ENCODE assay signal across 9 mouse cellular contexts in the genomic region with DNA sequence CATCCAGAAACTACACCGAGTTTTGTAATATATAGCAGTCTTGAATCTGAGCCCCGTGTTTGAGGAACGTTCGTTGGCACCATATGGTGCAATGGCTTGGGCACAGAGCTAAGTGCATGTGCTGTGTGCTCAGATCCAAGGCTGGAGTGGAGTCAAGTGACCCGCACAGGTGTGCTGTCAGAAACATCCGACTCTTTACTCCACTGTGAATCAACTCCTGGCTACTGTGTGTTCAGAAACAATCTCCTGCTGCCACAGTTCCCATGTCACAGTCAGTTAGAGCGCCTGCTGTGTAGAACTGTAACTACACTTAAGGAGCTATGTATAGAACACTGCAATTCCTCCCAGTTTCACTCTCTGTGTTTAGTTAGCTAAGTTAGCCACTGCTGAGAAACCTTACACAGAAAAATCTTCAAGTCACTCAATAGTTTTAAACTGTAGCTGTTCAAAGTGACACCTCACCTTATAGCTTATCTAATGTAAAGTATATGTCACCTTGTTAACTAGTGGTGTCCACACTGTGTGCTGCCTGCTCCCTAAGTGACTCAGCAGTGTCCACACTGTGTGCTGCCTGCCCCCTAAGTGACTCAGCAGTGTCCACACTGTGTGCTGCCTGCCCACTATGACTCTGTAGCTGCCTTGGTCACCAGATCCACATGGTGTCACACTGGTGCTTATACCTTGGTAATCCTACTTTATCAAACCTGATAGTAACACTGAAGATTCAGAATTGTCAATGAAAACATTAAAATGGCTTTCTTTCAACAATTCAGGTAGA. TPM values are rescaled to one million over a fixed set of nuclear protein-coding genes. Genes with fewer than 3 reads are reported as not detected.
A peak's percentile ranks its signal among the peaks of the same experiment; 100 is the strongest.
DNase-seq lines count a peak whose midpoint lies in the region; ATAC-seq and TF ChIP-seq lines count a peak whose summit lies in the region.
"Had no signal": no experiment of that assay in that cellular context is flagged by ENCODE, and none has a peak within 500 bp of the region (broad histone marks: within the 10 kb centered on the region; RNA-seq: fewer than 3 reads in every experiment).

No protein-coding gene starts in this region.

- peak; percentile 39; the same call in 1 of the 2 replicates for ATAC-seq in heart, embryonic 15.5 days (replicated peaks; ENCODE audit: insufficient number of reproducible peaks, insufficient read depth, low FRiP score, low read depth)
- peak; percentile 62; the same call in 1 of the 2 replicates for ATAC-seq in liver, embryonic 16.5 days (ENCODE audit: low read depth)

- H3K9me3 ChIP-seq in heart, embryonic 15.5 days (replicated peaks): no peaks in the 10 kb centered on the region
- H3K9me3 ChIP-seq in liver, embryonic 16.5 days (replicated peaks; ENCODE audit: control insufficient read depth, low read length): no peaks in the 10 kb centered on the region
- H3K9me3 ChIP-seq in limb, embryonic 10.5 days (replicated peaks): no peaks in the 10 kb centered on the region
- H3K9me3 ChIP-seq: limb, embryonic 15.5 days had no signal

- no peak overlapping the region for H3K4me3 ChIP-seq in heart, embryonic 15.5 days
- H3K4me3 ChIP-seq in cerebellum, adult 2 months (replicated peaks; ENCODE audit: insufficient read depth, low read depth, low read length): no peak overlapping the region
- no peak overlapping the region for H3K4me3 ChIP-seq in liver, embryonic 16.5 days (ENCODE audit: low read depth, low read length)
- H3K4me3 ChIP-seq in limb, embryonic 10.5 days: no peak overlapping the region
- H3K4me3 ChIP-seq: limb, embryonic 15.5 days had no signal

- H3K27me3 ChIP-seq in heart, embryonic 15.5 days: no peaks in the 10 kb centered on the region
- H3K27me3 ChIP-seq in cerebellum, adult 2 months (ENCODE audit: control insufficient read depth, insufficient read depth, low read length): no peaks in the 10 kb centered on the region
- H3K27me3 ChIP-seq in liver, embryonic 16.5 days (ENCODE audit: control insufficient read depth, insufficient read depth, low read depth, low read length): no peaks in the 10 kb centered on the region
- H3K27me3 ChIP-seq in limb, embryonic 10.5 days (ENCODE audit: low read depth, poor library complexity, severe bottlenecking): no peaks in the 10 kb centered on the region
- H3K27me3 ChIP-seq: limb, embryonic 15.5 days had no signal

- no peak overlapping the region for H3K9ac ChIP-seq in heart, embryonic 15.5 days
- no peak overlapping the region for H3K9ac ChIP-seq in liver, embryonic 16.5 days (ENCODE audit: low read depth, low read length)
- H3K9ac ChIP-seq: limb, embryonic 15.5 days had no signal

- no peak for DNase-seq in heart, adult 18-20 months
- peak; percentile 26 for DNase-seq in 416B (ENCODE audit: low read depth)
- DNase-seq in cerebellum, adult 2 months: peak; percentile 26 to 58
- DNase-seq in limb, embryonic 10.5 days (ENCODE audit: low spot score): no peak
- no peak for DNase-seq in natural killer cell, adult 2 months (ENCODE audit: low spot score in 2 of 2)
- DNase-seq in gastrocnemius, postnatal 14 days: no peak

- H3K27ac ChIP-seq in heart, embryonic 15.5 days: peak overlapping the region; percentile 37
- no peak overlapping the region for H3K27ac ChIP-seq in cerebellum, adult 2 months (ENCODE audit: insufficient read depth, low read length)
- no peak overlapping the region for H3K27ac ChIP-seq in liver, embryonic 16.5 days (ENCODE audit: low read length)
- no peak overlapping the region for H3K27ac ChIP-seq in limb, embryonic 10.5 days

- TF ChIP-seq POLR2A in cerebellum, adult 2 months (IDR thresholded peaks at IDR 0.05; ENCODE audit: borderline replicate concordance, insufficient read depth, low read length): no peak

- no peaks in the 10 kb centered on the region for H3K36me3 ChIP-seq in heart, embryonic 15.5 days
- no peaks in the 10 kb centered on the region for H3K36me3 ChIP-seq in liver, embryonic 16.5 days (ENCODE audit: control insufficient read depth, insufficient read depth)
- H3K36me3 ChIP-seq in limb, embryonic 10.5 days: no peaks in the 10 kb centered on the region
- H3K36me3 ChIP-seq: limb, embryonic 15.5 days had no signal

- no peak for TF ChIP-seq CTCF in cerebellum, adult 2 months (IDR thresholded peaks at IDR 0.05; ENCODE audit: borderline replicate concordance, insufficient read depth, low read depth, low read length)

- intact Hi-C loops in gastrocnemius, postnatal 14 days (cut with DNase I; ENCODE audit: low total_unique reads): no loop called here

- peaks cover 27% of the 10 kb centered on the region for H3K4me1 ChIP-seq in heart, embryonic 15.5 days (replicated peaks)
- H3K4me1 ChIP-seq in cerebellum, adult 2 months (ENCODE audit: control insufficient read depth, insufficient read depth, low read length): peaks cover 8% of the 10 kb centered on the region
- H3K4me1 ChIP-seq in liver, embryonic 16.5 days (ENCODE audit: control insufficient read depth, low read depth, low read length): no peaks in the 10 kb centered on the region; the same call in 1 of the 2 replicates
- H3K4me1 ChIP-seq in limb, embryonic 10.5 days: peaks cover 11% of the 10 kb centered on the region

- H3K4me2 ChIP-seq in heart, embryonic 15.5 days: no peak overlapping the region
- H3K4me2 ChIP-seq in liver, embryonic 16.5 days (ENCODE audit: low read depth, low read length): no peak overlapping the region
- H3K4me2 ChIP-seq: limb, embryonic 15.5 days had no signal

- 66% methylated on average over 7 of the region's 7 CpGs for WGBS in heart, embryonic 15.5 days
- WGBS in cerebellum, adult 2 months: 10% methylated on average over 7 of the region's 7 CpGs
- 67% methylated on average over 7 of the region's 7 CpGs for WGBS in liver, embryonic 16.5 days (ENCODE audit: insufficient replicate concordance)
- 93% methylated on average over 7 of the region's 7 CpGs for WGBS in limb, embryonic 10.5 days

RNA-seq across cellular contexts. Expression of gene Hs2st1, which starts 32.7 kb away (rescaled TPM):
- polyA plus RNA-seq in heart, embryonic 15.5 days (2015; fragmentation: Nextera tagmentation; extraction: Ambion mirVana): 6.1 and 6.9 TPM in 2 replicates
- total RNA-seq in heart, adult 18-20 months (2021): 1 to 10 TPM; 7.6 to 8.4 TPM
- 15.2 and 15.4 TPM in 2 replicates for polyA plus RNA-seq in cerebellum, adult 2 months (2012; rRNA removed)
- polyA plus RNA-seq in liver, embryonic 16.5 days (2015; fragmentation: Nextera tagmentation; extraction: Ambion mirVana): 1.4 and 1.6 TPM in 2 replicates
- polyA plus RNA-seq in limb, embryonic 10.5 days (2016; fragmentation: Nextera tagmentation; extraction: Ambion mirVana): 11.4 and 13.0 TPM in 2 replicates
- 10 to 100 TPM; 13.7 to 17.6 TPM for total RNA-seq in gastrocnemius, postnatal 14 days (2021)

RNA-seq across cellular contexts. Expression of gene Selenof, which starts 32.8 kb away (rescaled TPM):
- 415 and 448 TPM in 2 replicates for polyA plus RNA-seq in heart, embryonic 15.5 days (2015; fragmentation: Nextera tagmentation; extraction: Ambion mirVana)
- 100 to 1,000 TPM; 136 to 148 TPM for total RNA-seq in heart, adult 18-20 months (2021)
- polyA plus RNA-seq in cerebellum, adult 2 months (2012; rRNA removed): 285 and 301 TPM in 2 replicates
- polyA plus RNA-seq in liver, embryonic 16.5 days (2015; fragmentation: Nextera tagmentation; extraction: Ambion mirVana): 272 and 287 TPM in 2 replicates
- polyA plus RNA-seq in limb, embryonic 10.5 days (2016; fragmentation: Nextera tagmentation; extraction: Ambion mirVana): 461 and 480 TPM in 2 replicates
- 100 to 1,000 TPM; 150 to 172 TPM for total RNA-seq in gastrocnemius, postnatal 14 days (2021)

Comparison
In these comparisons a context has a peak if more than half of its experiments do, and no peak if none do; other contexts are left out.
1. DNase-seq: peak in 416B (single experiment) and cerebellum, adult 2 months (2 of 2); none in heart, adult 18-20 months (0 of 2), limb, embryonic 10.5 days (single experiment), natural killer cell, adult 2 months (0 of 2) and gastrocnemius, postnatal 14 days (single experiment).